Mouse (Mus musculus): ENCODE data around the gene Tiam2.

- TF ChIP-seq GATA1 (IDR thresholded peaks at IDR 0.05; ENCODE audit: borderline replicate concordance, low read length) (no peak), FLI1 (IDR thresholded peaks at IDR 0.05; ENCODE audit: low read length) (no peak)
These were observed 128.5 kb downstream of the Tiam2 start for GRCm38 (mm10) chr17:3454850-3455249.

Measured in megakaryocyte, embryonic 14.5 days (primary cell).